Mouse (Mus musculus) midbrain, embryonic 16.5 days (tissue): ENCODE measurements around the gene Reep1. TPM values are rescaled to one million over a fixed set of nuclear protein-coding genes. Genes with fewer than 3 reads are reported as not detected.
"Not testable (repeated sequence)": the region's sequence is repeated elsewhere in the genome, so short reads cannot be mapped to it uniquely, and the experiment has no call there.

ENCODE experiments used
- ATAC-seq: fragments of 200-750 bp; cut with Nextera tagmentation; 2 replicates; pipeline ENCODE4 v1.8.0; 2017; ENCODE audit warnings: moderate TSS enrichment
- H3K27ac ChIP-seq: fragments of 300-500 bp; sonication (generic); 2 replicates; pipeline ENCODE4 v1.5.1; 2014; ENCODE audit warnings: mild to moderate bottlenecking, low read length, mixed read lengths
- H3K27me3 ChIP-seq: fragments of 300-500 bp; sonication (generic); 2 replicates; pipeline ENCODE4 v1.6.1; 2014; ENCODE audit warnings: low read depth, low read length, mixed read lengths; ENCODE audit not compliant: control insufficient read depth, insufficient read depth
- H3K36me3 ChIP-seq: fragments of 300-500 bp; sonication (generic); 2 replicates; pipeline ENCODE4 v1.6.1; 2014; ENCODE audit warnings: mild to moderate bottlenecking, low read length, moderate library complexity, mixed read lengths; ENCODE audit not compliant: control insufficient read depth, insufficient read depth
- H3K4me1 ChIP-seq: fragments of 300-500 bp; sonication (generic); 2 replicates; pipeline ENCODE4 v1.6.1; 2014; ENCODE audit warnings: mild to moderate bottlenecking, low read length, mixed read lengths; ENCODE audit not compliant: control insufficient read depth, insufficient read depth
- H3K4me2 ChIP-seq: fragments of 300-500 bp; sonication (generic); 2 replicates; pipeline ENCODE4 v1.6.1; 2014; ENCODE audit warnings: mild to moderate bottlenecking, low read length, mixed read lengths
- H3K4me3 ChIP-seq: fragments of 300-500 bp; sonication (generic); 2 replicates; pipeline ENCODE4 v1.5.1; 2014; ENCODE audit warnings: low read depth, mild to moderate bottlenecking, low read length, moderate library complexity, mixed read lengths
- H3K9ac ChIP-seq: fragments of 300-500 bp; sonication (generic); 2 replicates; pipeline ENCODE4 v1.6.1; 2014; ENCODE audit warnings: low read depth, low read length, mixed read lengths
- H3K9me3 ChIP-seq: fragments of 300-500 bp; sonication (generic); replicated peaks from 2 replicates; pipeline ENCODE4 v1.6.1; 2014; ENCODE audit warnings: mild to moderate bottlenecking, low read length, mixed read lengths; ENCODE audit not compliant: control insufficient read depth, poor library complexity, severe bottlenecking
- WGBS: fragments of 180-500 bp; shearing (Covaris S2); extraction: QIAGEN DNeasy Blood & Tissue Kit; methylation state at CpG from one replicate; pipeline ENCODE4 v1.1.7; 2014; 5-methylcytosine and 5-hydroxymethylcytosine counted together
- polyA plus RNA-seq: library from polyadenylated mRNA; unstranded; fragments of >200 nt; fragmentation: Nextera tagmentation; extraction: Ambion mirVana; gene quantifications from 2 replicates; pipeline ENCODE4 v1.2.1, GENCODE M21; 2015

Reep1 gene
- polyA plus RNA-seq, 1 experiment from 2014 or later = 350 TPM

GRCm38 (mm10) chr6:71830690-71831580 lies 123.6 kb downstream of the Reep1 start, which contains the start of gene Immt:
Gene Immt, plus strand, starts transcription at chr6:71831331.
- under 1% methylated on average over 64 of the region's 64 CpGs for WGBS

GRCm38 (mm10) chr6:71831581-71831960 lies 124.2 kb downstream of the Reep1 start:
- H3K27me3 ChIP-seq = no peaks in the 10 kb centered on the region
- WGBS = under 1% methylated on average over 21 of the region's 21 CpGs
- H3K4me2 ChIP-seq = peak overlapping the region; percentile 81
- peaks cover 18% of the 10 kb centered on the region for H3K4me1 ChIP-seq
- H3K4me3 ChIP-seq = peak overlapping the region; percentile 98
- no peaks in the 10 kb centered on the region for H3K9me3 ChIP-seq
- peak overlapping the region; percentile 89 for H3K9ac ChIP-seq
- H3K36me3 ChIP-seq = 0 out of 2 replicates have a peak, but pooled peaks cover 2% of the 10 kb centered on the region
- peak overlapping the region; percentile 96 for H3K27ac ChIP-seq
- ATAC-seq = peak; percentile 99

More at GRCm38 (mm10) chr6:71830690-71831580, 123.6 kb downstream of the Reep1 start, which contains the start of gene Immt:
- Histone ChIP-seq H3K4me2 (peak within 1 kb of the TSS; percentile 81), H3K4me3 (peak within 1 kb of the TSS; percentile 98), H3K27ac (peak within 1 kb of the TSS; percentile 96), H3K27me3 (no peaks in the 10 kb centered on the region), H3K4me1 (peaks cover 18% of the 10 kb centered on the region), H3K9ac (peak within 1 kb of the TSS; percentile 89), H3K36me3 (0 out of 2 replicates have a peak, but pooled peaks cover 2% of the 10 kb centered on the region), H3K9me3 (no peaks in the 10 kb centered on the region)
- ATAC-seq = peak; percentile 99

- 71% methylated on average over 2 of the region's 2 CpGs for WGBS
- ATAC-seq = no peak
- Histone ChIP-seq H3K36me3 (0 out of 2 replicates have a peak, but pooled peaks cover 2% of the 10 kb centered on the region), H3K4me1 (peaks cover 15% of the 10 kb centered on the region), H3K27me3 (no peaks in the 10 kb centered on the region), H3K9ac (no peak overlapping the region), H3K9me3 (no peaks in the 10 kb centered on the region), H3K4me3 (no peak overlapping the region), H3K4me2 (no peak overlapping the region), H3K27ac (no peak overlapping the region)
Measured at GRCm38 (mm10) chr6:71836811-71837210, 129.4 kb downstream of the Reep1 start.

- Histone ChIP-seq H3K9me3 (no peaks in the 10 kb centered on the region), H3K4me3 (no peak overlapping the region), H3K4me1 (no peaks in the 10 kb centered on the region), H3K27ac (no peak overlapping the region), H3K36me3 (0 out of 2 replicates have a peak, but pooled peaks cover under 1% of the 10 kb centered on the region), H3K4me2 (no peak overlapping the region), H3K27me3 (no peaks in the 10 kb centered on the region), H3K9ac (no peak overlapping the region)
- no peak for ATAC-seq
Measured at GRCm38 (mm10) chr6:71839815-71840214, 132.5 kb downstream of the Reep1 start.

- H3K4me3 ChIP-seq = no peak overlapping the region
- 100% methylated on average over 1 of the region's 1 CpGs for WGBS
- H3K4me1 ChIP-seq = no peaks in the 10 kb centered on the region
- H3K36me3 ChIP-seq = no peaks in the 10 kb centered on the region
- H3K9ac ChIP-seq = no peak overlapping the region
- H3K27me3 ChIP-seq = no peaks in the 10 kb centered on the region
- no peaks in the 10 kb centered on the region for H3K9me3 ChIP-seq
- H3K4me2 ChIP-seq = no peak overlapping the region
- ATAC-seq = no peak
- H3K27ac ChIP-seq = no peak overlapping the region
Measured at GRCm38 (mm10) chr6:71840597-71841290, 133.4 kb downstream of the Reep1 start.

- not testable (repeated sequence) for H3K4me2 ChIP-seq, H3K9me3 ChIP-seq, H3K36me3 ChIP-seq, H3K9ac ChIP-seq, H3K27me3 ChIP-seq, H3K4me3 ChIP-seq, ATAC-seq, H3K27ac ChIP-seq, H3K4me1 ChIP-seq
- 95% methylated on average over 6 of the region's 6 CpGs for WGBS
Measured at GRCm38 (mm10) chr6:71846906-71847305, 139.5 kb downstream of the Reep1 start.

Other genes with a start within 250 kb of the Reep1 start
- 22.0 and 23.0 TPM in 2 replicates for gene Rnf103, start 213.7 kb upstream of the Reep1 start, polyA plus RNA-seq
- gene Chmp3, start 163.8 kb upstream of the Reep1 start, polyA plus RNA-seq = 57.9 and 58.1 TPM in 2 replicates
- 33.7 and 40.9 TPM in 2 replicates for gene Kdm3a, start 74.6 kb upstream of the Reep1 start, polyA plus RNA-seq
- 36.1 and 39.4 TPM in 2 replicates for gene Mrpl35, start 119.4 kb downstream of the Reep1 start, polyA plus RNA-seq
- 149 and 151 TPM in 2 replicates for gene Immt, start 123.8 kb downstream of the Reep1 start, polyA plus RNA-seq
- gene Ptcd3, start 201.2 kb downstream of the Reep1 start, polyA plus RNA-seq = 75.6 and 84.6 TPM in 2 replicates
- gene Polr1a, start 201.5 kb downstream of the Reep1 start, polyA plus RNA-seq = 18.6 and 19.6 TPM in 2 replicates